Mouse (Mus musculus) thymus, adult 18-20 months (tissue): ENCODE results near the gene Grip1.
"Not testable (repeated sequence)": the region's sequence is repeated elsewhere in the genome, so short reads cannot be mapped to it uniquely, and the experiment has no call there.

ENCODE experiments used
- DNase-seq, 2 experiments: peaks; one replicate each; pipeline ENCODE4 v3.0.0; 2022; ENCODE audit warnings: mixed read lengths in 2 of 2

Grip1 gene

DNA sequence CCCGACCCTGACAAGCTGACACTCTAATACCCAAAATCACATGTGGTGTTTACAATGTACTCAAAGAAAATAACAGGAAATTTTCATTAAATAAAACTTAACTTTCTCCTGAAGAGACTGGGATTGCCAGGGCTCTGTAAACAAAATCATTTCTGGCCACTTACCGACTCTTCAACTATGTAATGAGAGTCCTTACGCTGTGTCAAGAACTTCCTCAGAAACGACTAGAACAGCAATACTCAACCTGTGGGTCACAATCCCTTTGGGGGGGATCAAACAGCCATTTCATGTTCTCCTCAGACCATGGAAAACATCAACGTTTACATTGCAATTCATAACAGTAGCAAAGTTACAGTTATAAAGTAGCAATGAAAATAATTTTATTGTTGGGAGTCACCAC lies 643.9 kb downstream of the Grip1 start:
- DNase-seq = no peak

DNA sequence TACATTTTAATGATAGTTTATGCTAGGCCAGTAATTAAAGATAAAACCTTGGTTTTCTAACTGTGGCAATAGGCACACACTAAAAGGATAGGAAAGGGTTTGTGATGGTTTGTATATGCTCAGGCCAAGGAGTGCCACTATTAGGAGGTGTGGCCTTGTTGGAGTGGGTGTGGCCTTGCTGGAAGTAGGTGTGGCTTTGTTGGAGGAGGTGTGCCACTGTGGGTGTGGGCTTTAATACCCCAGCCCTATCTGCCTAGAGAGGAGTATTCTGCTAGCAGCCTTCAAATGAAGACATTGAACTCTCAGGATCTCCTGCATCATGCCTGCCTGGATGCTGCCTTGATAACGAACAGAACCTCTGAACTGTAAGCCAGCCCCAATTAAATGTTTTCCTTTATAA lies 647.2 kb downstream of the Grip1 start:
- DNase-seq = no peak

DNA sequence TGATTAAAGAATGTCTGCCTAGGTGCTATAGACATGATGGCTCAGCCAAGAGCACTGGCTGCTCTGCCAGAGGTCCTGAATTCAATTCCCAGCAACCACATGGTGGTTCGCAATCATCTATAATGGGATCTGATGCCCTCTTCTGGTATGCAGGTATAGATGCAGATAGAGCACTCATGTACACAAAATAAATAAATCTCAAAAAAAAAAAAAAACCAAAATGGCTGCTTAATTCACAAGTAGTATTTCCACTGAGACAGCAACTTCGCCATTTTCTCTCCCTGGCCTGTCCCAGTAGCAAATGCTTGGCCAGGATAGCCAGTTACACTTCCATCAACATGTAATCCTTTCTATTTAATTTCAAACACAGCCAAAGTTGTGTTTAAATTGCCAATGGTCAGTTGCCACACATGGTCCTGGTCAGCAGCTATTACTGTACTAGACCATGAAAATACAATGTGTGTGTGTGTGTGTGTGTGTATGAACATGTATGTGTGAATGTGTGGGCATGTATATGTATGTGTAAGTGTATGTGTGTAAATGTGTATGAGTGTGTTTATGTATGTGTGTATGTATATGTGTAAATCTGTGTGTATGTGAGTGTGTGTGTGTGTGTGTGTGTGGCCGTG lies 658.2 kb downstream of the Grip1 start:
- no peak for DNase-seq

DNA sequence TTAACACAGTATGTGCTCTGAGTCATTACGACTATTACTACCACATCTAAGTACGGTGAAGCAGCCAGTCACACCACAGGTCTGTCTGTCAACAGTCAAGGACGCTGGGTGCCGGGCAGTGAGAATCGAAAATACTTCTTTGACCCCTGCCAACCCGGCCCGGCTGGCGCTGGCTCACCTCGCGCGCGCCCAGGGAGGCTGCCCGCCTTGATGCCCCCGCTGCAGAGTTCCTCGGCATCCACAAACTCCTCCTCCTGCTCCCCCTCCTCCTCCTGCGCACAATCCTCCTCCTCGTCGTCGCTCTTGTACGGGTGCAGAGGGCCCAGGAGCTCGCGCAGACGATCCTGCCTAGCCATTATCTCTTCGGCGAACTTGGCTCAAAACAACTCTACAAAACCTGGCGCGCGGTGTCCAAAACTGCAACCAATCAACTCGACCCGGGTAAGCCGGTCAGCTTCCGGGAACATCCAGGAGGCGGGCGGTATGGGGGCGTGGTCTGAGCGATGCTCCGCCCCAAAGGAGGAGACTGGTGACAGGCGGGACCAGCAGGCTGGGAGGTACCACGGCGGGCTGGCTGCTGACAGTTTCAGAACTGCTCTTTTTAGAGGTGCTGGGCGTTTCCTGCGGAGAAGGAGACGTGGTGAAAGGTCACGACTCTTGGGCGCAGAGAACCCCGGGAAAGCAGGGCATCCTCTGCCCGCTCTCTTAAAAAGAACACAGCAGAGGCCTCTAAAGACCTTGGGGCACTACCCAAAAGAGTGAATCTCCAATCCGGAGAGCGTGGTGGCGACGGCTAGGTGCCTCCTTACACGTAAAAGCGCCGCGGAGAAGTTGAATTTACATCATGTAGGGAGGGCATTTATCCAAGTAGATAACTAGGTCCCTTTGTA lies 659.1 kb downstream of the Grip1 start, which contains the start of gene Helb:
Gene Helb (minus strand): TSS at position 481 of the 890 bp plus-strand sequence.
- DNase-seq = peak; percentile 96 to 98

DNA sequence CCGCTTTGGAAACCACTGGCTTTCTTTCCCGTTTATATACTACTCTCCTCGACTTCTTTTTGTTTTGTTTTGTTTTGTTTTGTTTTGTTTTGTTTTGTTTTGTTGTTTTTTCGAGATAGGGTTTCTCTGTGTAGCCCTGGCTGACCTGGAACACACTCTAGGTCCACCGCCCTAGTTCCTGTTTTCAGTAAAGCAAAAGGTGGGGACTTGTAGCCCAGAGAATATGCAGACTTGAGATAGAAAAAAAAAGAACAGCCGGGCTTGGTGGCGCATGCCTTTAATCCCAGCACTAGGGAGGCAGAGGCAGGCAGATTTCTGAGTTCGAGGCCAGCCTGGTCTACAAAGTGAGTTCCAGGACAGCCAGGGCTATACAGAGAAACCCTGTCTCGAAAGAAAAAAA lies 659.9 kb downstream of the Grip1 start:
- DNase-seq = not testable (repeated sequence)

DNA sequence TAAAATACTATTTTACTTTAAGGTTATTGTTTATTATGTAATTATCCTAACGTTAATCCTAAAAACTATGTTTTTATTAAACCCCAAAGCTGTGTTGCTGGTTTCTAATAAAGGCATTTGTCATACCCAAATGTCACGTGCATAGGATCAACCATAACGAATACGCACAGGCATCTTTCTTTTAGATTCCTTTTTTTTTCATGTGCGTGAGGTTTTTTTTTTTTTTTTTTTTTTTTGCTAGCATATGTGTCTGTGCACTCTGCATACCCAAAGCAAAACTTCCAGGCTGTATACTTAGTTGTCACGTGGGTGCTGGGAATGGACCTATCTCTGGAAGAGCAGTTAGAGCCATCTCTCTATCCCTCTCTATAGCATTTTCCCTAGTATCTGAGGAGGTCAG lies 660.4 kb downstream of the Grip1 start:
- no peak for DNase-seq

DNA sequence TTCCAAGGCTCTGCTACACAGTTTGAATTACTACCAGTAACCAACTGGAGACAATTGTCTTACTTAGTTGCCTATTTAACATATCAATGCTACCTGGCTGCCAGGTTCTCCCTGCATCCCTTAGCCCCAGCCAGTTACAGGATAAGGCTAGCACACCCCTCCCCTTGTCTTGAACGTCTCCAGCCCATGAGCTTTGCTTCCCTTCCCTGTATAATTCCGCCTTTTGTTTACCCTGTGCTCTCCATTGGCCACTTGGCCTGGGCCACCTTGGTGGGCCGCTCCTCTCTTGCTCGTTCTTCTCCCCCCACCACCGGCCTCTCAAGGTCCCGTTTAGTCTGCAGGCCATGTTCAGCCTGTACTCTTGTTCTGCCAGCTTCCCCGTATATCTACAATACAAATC lies 660.9 kb downstream of the Grip1 start:
- no peak for DNase-seq

DNA sequence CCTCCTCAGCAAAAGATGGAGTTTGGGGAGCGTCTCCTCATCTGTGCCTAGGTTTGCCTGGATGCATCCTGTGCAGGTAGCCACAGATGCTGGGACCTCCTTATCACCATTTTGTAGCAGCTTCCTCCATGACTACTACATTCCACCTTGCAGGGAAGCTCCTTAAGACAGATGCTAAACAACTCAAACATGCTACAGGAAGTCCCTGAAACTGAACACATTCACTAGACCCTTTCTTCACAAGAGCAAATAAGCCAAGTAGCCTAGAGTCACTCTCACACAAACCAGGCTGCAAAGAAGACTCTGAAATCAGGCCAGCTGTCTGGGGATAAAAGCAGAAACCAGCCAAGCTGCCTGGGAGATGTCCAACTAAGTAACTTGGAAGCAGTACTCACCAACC lies 661.6 kb downstream of the Grip1 start:
- DNase-seq = no peak

DNA sequence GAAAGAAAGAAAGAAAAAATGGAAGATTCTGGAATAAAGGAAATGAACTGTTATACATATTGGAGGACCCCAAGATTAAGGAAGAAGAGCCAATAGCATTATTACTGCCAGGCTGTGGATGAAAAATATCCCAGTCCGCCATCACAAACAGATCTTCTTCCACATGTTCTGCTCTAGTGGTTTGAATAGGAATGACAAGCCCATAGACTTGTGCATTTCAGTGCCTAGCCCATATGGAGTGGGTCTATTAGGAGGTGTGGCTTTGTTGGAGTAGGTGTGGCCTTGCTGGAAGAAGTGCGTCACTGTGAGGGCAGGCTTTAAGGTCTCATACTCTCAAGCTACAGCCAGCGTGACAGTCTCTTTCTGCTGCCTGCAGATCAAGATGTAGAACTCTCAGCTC lies 670.1 kb downstream of the Grip1 start:
- no peak for DNase-seq

DNA sequence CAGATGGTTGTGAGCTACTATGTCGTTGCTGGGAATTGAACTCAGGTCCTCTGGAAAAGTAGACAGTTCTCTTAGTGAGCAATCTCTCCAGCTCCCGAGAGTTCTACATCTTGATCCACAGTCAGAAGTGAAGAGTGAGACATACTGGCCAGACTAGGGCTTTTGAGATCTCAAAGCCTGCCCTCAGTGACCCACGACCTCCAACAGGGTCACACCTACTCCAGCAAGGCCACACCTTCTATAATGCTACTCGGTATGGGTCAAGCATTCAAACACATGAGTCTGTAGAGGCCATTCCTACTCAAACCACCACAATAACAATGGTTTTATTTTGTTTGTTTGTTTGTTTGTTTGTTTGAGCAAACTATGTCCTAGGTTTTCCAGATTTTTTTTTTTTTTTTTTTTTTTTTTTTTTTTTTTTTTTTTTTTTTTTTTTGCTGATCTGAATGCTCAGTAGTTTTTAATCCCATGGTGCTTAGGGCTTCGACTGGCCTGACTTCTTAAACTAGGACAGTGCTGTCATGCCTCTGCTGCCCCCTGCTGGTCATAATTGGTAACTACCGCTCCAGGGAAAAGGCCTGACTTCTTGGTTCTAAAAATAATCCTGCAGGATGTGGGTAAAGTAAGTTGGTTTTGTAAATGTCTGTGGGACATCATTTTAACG lies 671.3 kb downstream of the Grip1 start:
- DNase-seq = peak; percentile 63 to 74

DNA sequence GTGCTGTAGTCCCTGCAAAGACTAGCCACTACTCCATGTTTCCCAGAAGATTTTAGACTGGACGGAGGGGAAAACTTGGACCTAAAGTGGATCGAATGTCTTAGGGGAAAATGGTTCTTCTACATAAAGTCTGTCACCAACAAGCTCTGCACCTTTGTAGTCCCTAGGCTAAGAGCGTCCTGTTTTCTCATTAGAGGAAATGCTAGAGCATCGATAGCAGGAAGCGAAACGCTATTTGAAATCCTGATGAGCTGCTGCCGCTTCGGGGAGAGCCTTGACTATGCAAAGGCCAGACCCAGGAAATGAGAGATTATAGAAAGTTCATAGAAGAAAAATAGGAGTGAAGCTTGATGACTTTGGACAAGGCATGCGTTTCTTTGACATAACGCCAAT lies 671.8 kb downstream of the Grip1 start:
- no peak for DNase-seq

DNA sequence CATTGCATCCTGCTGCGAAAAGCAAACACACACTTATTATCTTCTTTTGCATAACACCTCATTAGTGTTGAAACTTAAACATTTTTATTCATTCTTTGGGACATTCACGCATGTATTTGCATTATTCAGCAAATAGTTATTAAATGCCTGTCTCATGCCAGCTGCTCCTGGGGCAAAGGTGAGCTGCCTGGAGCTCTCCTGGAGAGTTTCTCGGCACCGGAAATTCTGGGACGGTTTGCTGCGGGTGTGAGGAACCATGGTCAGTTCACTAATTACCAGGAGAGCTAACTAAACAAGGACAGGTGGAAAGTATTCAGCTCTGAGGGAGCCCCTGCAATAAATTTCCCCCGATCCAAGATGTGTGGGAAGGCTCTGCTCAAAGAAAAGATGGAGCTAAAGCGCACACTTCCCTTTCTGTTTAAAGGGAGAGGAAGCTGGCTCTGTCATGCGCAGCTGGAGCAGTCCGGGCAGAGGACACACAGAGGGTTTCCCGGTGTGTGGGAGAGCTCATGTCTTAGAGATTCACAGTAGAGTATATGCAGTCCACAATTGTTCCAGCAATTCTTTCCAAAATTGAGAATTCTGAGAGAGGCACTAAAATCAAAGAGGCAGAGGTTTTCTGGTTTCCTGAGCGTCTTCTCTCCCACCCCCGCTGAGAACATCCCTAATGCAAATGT lies 675.1 kb downstream of the Grip1 start:
- DNase-seq = no peak

DNA sequence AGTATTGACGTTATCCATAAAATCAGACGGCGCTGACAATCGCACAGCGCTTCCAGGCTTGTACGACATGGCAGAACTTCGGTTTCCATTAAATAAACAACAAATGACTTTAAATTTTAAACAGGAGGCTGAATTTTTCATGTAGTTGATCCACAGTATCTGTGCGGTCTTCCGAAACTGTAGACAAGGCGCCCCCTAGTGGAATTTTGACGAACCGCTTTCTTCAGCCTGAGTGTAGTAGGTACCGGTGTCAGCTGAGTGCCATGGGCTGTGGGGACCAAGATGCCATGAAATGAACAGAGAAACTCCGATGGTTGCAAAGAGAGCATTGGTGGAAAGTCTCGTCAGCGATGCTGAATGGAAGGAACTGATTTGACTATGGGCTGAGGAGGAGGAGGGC lies 677.0 kb downstream of the Grip1 start:
- DNase-seq = no peak

DNA sequence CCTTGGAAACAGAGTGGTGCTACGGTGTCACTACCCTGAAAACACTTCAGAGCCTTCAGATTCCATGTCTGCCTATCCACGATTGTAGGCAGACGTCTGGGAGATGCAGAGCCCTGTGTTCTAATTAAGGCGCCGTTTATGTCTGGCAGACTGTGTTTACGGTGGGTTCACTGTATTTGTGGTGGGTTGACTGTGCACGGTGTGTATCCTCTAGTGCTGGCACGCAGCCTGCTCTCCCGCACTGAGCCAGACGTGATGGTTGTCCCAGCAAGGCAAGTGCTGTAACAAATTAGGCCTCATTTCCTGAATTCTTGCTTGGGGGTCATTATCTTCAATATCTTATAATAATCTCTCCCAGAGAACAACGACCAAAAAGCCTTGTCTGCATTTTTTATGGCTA lies 680.1 kb downstream of the Grip1 start:
- DNase-seq = no peak

DNA sequence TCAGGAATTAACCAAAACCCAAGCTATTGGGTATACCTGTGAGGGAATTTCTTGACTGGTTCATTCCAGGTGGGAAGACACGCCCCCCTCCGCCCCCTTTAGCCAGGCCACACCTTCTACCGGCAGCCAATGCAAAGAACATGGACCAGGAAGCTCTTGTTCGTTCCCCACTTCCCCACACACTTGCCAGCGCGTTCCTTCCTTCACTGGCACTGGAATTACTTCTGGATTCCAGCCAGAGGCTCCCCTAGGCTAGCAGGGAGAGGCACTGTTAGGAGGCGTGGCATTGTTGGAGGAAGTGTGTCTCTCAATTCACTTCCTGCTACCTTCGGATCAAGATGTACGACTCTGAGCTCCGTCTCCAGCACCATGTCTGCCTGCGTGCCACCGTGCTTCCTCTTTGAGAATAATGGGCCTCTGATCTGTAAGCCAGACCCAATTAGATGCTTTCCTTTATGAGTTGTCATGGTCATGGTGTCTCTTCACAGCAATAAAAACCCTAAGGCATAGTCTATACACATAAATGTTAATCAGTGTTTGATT lies 682.5 kb downstream of the Grip1 start:
- no peak for DNase-seq
